Mouse (Mus musculus): ENCODE measurements around the gene Rab3ip.

DNA sequence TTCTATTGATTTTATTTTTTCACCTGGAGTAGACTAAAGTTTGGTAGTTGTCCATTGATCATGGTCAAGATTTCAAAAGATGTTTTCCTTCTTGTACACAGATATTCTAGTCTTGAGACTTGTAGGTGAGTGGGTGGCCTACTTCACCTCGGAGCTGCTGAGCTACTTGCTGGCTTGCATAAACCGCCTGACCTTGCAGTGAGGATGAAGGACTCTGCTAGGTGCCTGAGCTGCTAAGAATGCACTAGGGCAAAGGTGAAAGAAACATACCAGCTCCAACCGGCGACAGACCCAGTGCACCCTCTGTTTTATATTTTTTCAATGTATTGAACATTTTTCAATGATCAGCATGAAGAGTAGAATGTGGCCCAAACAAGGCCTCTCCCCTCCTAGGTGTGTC is 29.7 kb upstream of the Rab3ip start:
- TF ChIP-seq POLR2A (IDR thresholded peaks at IDR 0.05; ENCODE audit: low read depth, low read length) (no peak), CTCF (IDR thresholded peaks at IDR 0.05; ENCODE audit: extremely low read depth, insufficient read depth, insufficient read length, insufficient replicate concordance) (no peak)

Data from spleen, adult 2 months (tissue).